Mouse (Mus musculus) liver, adult 2 months (tissue): ENCODE measurements around the gene Zfp445. TPM values are rescaled to one million over a fixed set of nuclear protein-coding genes. Genes with fewer than 3 reads are reported as not detected.
A peak's percentile ranks its signal among the peaks of the same experiment; 100 is the strongest.

Experiments used
- DNase-seq: peaks from one replicate; pipeline ENCODE4 v3.0.0-alpha.2; 2011; ENCODE audit warnings: low read depth, low spot score; ENCODE audit errors: extremely low read depth
- H3K27ac ChIP-seq: fragments of 200-500 bp; replicated peaks from 2 replicates; pipeline ENCODE4 v1.5.1; 2012; ENCODE audit warnings: low read depth, mild to moderate bottlenecking, control low read depth, inconsistent platforms, low read length; ENCODE audit not compliant: insufficient read depth
- H3K27me3 ChIP-seq: fragments of 200-500 bp; 2 replicates; pipeline ENCODE4 v1.6.1; 2012; ENCODE audit warnings: mild to moderate bottlenecking, moderate library complexity, low read length, inconsistent platforms; ENCODE audit not compliant: control insufficient read depth, insufficient read depth
- H3K36me3 ChIP-seq: fragments of 200-500 bp; 2 replicates; pipeline ENCODE4 v1.6.1; 2012; ENCODE audit warnings: low read length, inconsistent platforms; ENCODE audit not compliant: control insufficient read depth, insufficient read depth
- H3K4me1 ChIP-seq: fragments of 200-500 bp; 2 replicates; pipeline ENCODE4 v1.6.1; 2011; ENCODE audit warnings: low read length; ENCODE audit not compliant: control insufficient read depth, insufficient read depth
- H3K4me3 ChIP-seq: fragments of 200-500 bp; 2 replicates; pipeline ENCODE4 v1.5.1; 2011; ENCODE audit warnings: low read depth, mild to moderate bottlenecking, control low read depth, low read length, moderate library complexity; ENCODE audit not compliant: insufficient read depth
- H3K79me2 ChIP-seq: fragments of 200-500 bp; 2 replicates; pipeline ENCODE4 v1.6.1; 2012; ENCODE audit warnings: inconsistent platforms, mild to moderate bottlenecking, low read length, moderate library complexity; ENCODE audit not compliant: control insufficient read depth, insufficient read depth
- H3K9ac ChIP-seq: fragments of 200-500 bp; 2 replicates; pipeline ENCODE4 v1.6.1; 2012; ENCODE audit warnings: low read depth, mild to moderate bottlenecking, control low read depth, inconsistent platforms, low read length
- CTCF ChIP-seq: fragments of 200-500 bp; IDR thresholded peaks from 2 replicates; pipeline ENCODE4 v1.5.1; 2011; ENCODE audit warnings: low read depth, low read length, control low read depth
- POLR2A ChIP-seq: fragments of 200-500 bp; IDR thresholded peaks from 2 replicates; pipeline ENCODE4 v1.6.1; 2011; ENCODE audit warnings: low read length, control low read depth; ENCODE audit not compliant: insufficient read depth; ENCODE audit errors: extremely low read depth
- WGBS: fragments of 180-500 bp; shearing (Covaris S2); methylation state at CpG from one replicate; pipeline ENCODE4 v1.1.7; 2018; 5-methylcytosine and 5-hydroxymethylcytosine counted together
- polyA plus RNA-seq: library from polyadenylated mRNA; depleted of rRNA; stranded (reverse); fragments of >200 nt; gene quantifications from 2 replicates; pipeline ENCODE4 v1.2.3, GENCODE M21; 2012; rRNA removed
- total RNA-seq: library from RNA; depleted of rRNA; stranded (reverse); fragments of >200 nt; gene quantifications from 2 replicates; pipeline ENCODE4 v1.2.3, GENCODE M21; 2014; rRNA removed

Gene Zfp445
- total RNA-seq (52.2 TPM in 2 replicates), polyA plus RNA-seq (22.3 and 27.8 TPM in 2 replicates)

DNA sequence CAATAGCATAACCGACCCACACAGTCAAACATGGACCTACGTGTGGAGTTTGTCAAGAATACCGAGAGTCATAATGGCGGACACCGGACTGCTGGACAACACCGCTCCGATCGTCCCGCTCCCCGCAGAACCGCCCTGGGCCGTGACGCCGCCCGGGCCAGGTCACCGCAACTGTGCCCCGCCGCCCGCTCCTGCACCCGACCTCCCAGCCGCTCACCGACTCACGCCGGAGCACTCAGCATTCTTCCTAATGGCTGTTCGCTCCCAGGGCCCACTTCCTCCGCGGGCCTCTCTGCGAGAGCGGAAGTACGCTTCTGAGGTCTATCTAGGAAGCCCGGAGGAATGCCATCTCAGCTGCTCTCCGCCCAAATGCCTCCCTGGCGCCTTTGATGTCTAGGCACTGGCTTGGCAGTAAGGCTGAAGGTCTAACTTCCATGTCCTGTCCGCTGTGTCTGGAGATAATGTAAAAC, at the start of gene Zfp445:
TSS of gene Zfp445 (minus strand) at position 310 of the 470 bp plus-strand sequence.
- Histone ChIP-seq H3K79me2 (peaks cover 24% of the 10 kb centered on the region; the same call in 1 of the 2 replicates), H3K27me3 (no peaks in the 10 kb centered on the region), H3K9ac (peak within 1 kb of the TSS; percentile 100), H3K4me3 (peak within 1 kb of the TSS; percentile 99), H3K4me1 (peaks cover 4% of the 10 kb centered on the region; the same call in 1 of the 2 replicates), H3K27ac (peak within 1 kb of the TSS; percentile 98), H3K36me3 (peaks cover 22% of the 10 kb centered on the region)
- TF ChIP-seq POLR2A, result peak; percentile 56; the same call in 1 of the 2 replicates
- no peak for TF ChIP-seq CTCF
- WGBS, result under 1% methylated on average over 34 of the region's 34 CpGs
- peak; percentile 89 for DNase-seq

DNA sequence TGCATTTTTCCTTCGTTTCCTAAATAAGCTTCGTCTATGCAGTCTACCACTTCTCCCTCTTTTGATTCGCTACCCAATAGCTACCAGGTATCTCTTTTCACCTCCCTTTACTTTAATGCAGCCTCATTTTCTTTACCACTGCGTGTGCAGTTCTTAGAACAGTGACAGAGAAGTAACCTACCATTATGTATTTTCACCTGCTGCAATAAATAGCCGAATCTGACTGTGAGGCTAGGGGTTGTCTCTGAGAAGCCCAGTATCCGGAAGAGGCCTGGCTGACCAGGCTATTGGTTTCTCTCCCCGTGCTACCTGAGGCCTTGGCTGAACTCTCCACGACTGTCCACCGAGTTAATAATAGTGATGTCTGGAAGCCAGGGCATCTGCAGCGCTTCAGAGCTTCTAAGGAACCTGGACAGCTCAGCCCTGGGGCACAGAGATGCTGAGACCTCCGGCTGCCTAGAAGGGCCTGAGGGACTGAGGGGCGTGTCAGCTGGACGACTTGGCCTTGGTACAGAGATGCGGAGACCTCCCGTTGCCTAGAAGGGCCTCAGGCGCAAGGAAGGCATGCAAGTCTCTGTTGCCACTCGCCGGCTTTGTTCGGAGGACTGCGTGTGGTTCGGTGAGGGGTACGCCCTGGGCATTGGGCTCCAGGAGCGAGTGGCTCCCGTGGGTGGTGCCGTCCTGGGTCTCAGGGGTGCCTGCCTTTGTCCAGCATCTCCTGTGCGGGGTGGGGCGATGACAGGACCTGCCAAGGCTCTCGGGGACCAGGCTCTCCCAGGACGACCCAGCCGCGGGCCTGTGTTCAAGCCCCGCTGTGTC, 37.1 kb upstream of the Zfp445 start:
- H3K27ac ChIP-seq, result no peak overlapping the region
- H3K27me3 ChIP-seq, result peaks cover 2% of the 10 kb centered on the region; the same call in 1 of the 2 replicates
- DNase-seq, result no peak
- no peak for TF ChIP-seq CTCF
- no peak for TF ChIP-seq POLR2A
- H3K4me1 ChIP-seq, result no peaks in the 10 kb centered on the region; the same call in 1 of the 2 replicates
- WGBS, result 26% methylated on average over 32 of the region's 32 CpGs
- peak overlapping the region; percentile 67 for H3K4me3 ChIP-seq
- H3K79me2 ChIP-seq, result no peaks in the 10 kb centered on the region
- no peak overlapping the region for H3K9ac ChIP-seq
- no peaks in the 10 kb centered on the region for H3K36me3 ChIP-seq

DNA sequence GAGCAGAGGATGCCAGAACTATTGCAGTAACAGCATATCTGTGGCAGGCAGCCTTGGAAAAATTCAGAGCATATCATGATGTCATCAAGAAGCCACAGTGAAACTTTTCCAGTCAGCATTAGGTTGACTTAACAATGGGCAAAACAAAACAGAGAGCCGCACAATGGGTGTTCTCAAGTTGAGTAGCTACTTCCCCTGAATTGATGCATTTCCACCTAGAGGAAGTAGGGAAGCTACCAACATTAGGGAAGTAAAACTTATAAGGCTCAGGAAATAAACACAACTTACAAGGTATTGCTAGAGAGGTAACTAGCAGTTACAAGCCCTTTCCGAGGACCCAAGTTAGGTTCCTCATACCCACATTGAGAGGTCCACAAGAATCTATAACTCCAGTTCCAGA, 35.2 kb upstream of the Zfp445 start:
- Histone ChIP-seq H3K27me3 (peaks cover 2% of the 10 kb centered on the region; the same call in 1 of the 2 replicates), H3K9ac (no peak overlapping the region), H3K4me1 (no peaks in the 10 kb centered on the region; the same call in 1 of the 2 replicates), H3K79me2 (no peaks in the 10 kb centered on the region), H3K27ac (no peak overlapping the region), H3K36me3 (peaks cover 2% of the 10 kb centered on the region; the same call in 1 of the 2 replicates), H3K4me3 (no peak overlapping the region)
- DNase-seq, result peak; percentile 19
- no peak for TF ChIP-seq CTCF
- no peak for TF ChIP-seq POLR2A
- 88% methylated on average over 2 of the region's 2 CpGs for WGBS

DNA sequence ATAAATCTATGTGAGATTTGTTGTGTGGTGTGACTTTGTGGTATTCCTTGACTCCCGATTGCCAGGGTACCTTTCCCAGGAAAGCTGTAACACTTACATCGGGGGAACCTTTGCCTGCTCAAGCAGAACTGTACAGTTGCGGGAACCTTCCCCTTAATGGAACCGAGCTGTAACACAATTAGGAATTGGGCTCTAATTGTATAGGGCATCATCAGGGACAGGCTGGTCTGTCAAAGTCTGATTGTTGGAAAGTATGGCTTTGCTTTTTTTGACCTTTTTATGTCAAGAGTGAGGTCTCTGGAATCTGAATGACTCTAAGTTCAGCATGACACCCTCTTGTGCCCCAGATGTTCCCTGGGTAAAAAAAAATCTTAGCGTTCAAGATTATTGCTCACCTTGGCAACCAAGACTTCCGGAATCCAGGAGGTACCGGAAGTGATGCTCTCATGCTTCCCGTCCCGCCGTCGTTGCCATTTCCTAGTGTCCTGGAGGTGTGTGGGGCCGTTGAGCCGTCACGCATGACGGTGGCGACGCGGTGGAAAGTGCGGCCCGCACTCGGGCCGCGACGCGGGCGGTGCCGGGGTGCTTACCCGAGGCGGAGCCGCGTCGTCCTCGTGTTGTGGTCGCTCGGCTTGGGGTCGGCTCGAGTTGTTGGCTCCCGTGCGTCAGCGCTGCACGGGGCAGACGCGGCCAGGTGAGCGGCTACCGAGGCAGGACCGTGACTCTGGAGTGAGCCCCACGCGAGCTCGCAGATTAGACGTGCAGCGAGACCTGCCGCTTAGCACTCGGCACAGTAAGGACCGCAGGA, 20.8 kb upstream of the Zfp445 start:
- Histone ChIP-seq H3K4me1 (no peaks in the 10 kb centered on the region), H3K27me3 (no peaks in the 10 kb centered on the region), H3K36me3 (peaks cover 13% of the 10 kb centered on the region), H3K9ac (peak overlapping the region; percentile 93), H3K27ac (peak overlapping the region; percentile 56), H3K4me3 (peak overlapping the region; percentile 86), H3K79me2 (no peaks in the 10 kb centered on the region)
- 7% methylated on average over 54 of the region's 54 CpGs for WGBS
- peak; percentile 74 for DNase-seq
- TF ChIP-seq CTCF, result no peak
- TF ChIP-seq POLR2A, result peak; percentile 72

DNA sequence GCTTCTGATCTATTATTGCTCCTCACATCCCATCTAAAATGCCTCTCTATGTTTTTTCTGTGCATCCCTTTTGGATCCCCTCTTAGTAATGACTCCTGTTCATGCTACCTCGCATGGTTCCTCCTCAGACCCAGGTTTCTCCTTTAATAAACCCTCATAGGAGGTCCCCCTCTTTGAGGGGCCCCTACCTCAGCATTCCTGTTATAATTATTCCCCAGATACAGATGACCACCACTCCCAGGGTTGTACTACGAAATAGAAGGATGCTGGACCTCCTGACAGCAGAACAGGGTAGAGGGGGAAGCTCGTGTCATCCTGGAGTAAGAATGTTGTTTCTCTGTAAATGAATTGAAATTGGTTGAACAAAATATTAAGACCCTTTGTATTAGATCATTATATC, 19.6 kb upstream of the Zfp445 start, which contains the start of gene Zkscan7:
TSS of gene Zkscan7 (plus strand) at position 301 of the 400 bp plus-strand sequence.
- Histone ChIP-seq H3K36me3 (peaks cover 9% of the 10 kb centered on the region), H3K27ac (no peak within 1 kb of the TSS), H3K79me2 (no peaks in the 10 kb centered on the region), H3K4me1 (no peaks in the 10 kb centered on the region), H3K27me3 (no peaks in the 10 kb centered on the region), H3K9ac (no peak within 1 kb of the TSS), H3K4me3 (no peak within 1 kb of the TSS)
- WGBS, result 92% methylated on average over 3 of the region's 3 CpGs
- no peak for TF ChIP-seq CTCF
- TF ChIP-seq POLR2A, result no peak
- DNase-seq, result no peak
